Mouse (Mus musculus) neural tube, embryonic 15.5 days (tissue): ENCODE data around the gene Grwd1. TPM values are rescaled to one million over a fixed set of nuclear protein-coding genes. Genes with fewer than 3 reads are reported as not detected.

ENCODE experiments used
- ATAC-seq: fragments of 200-750 bp; cut with Nextera tagmentation; 2 replicates; pipeline ENCODE4 v1.8.0; 2017; ENCODE audit warnings: mild to moderate bottlenecking, moderate TSS enrichment, moderate library complexity; ENCODE audit not compliant: low FRiP score
- H3K27ac ChIP-seq: fragments of 300-500 bp; sonication (generic); replicated peaks from 2 replicates; pipeline ENCODE4 v1.5.1; 2015; ENCODE audit warnings: mild to moderate bottlenecking, inconsistent platforms
- H3K27me3 ChIP-seq: fragments of 300-500 bp; sonication (generic); replicated peaks from 2 replicates; pipeline ENCODE4 v1.6.1; 2015; ENCODE audit warnings: inconsistent platforms
- H3K36me3 ChIP-seq: fragments of 300-500 bp; sonication (generic); 2 replicates; pipeline ENCODE4 v1.6.1; 2015; ENCODE audit warnings: inconsistent platforms
- H3K4me1 ChIP-seq: fragments of 300-500 bp; sonication (generic); 2 replicates; pipeline ENCODE4 v1.6.1; 2015; ENCODE audit warnings: inconsistent platforms
- H3K4me2 ChIP-seq: fragments of 300-500 bp; sonication (generic); 2 replicates; pipeline ENCODE4 v1.6.1; 2015; ENCODE audit warnings: inconsistent platforms, mild to moderate bottlenecking, moderate library complexity
- H3K4me3 ChIP-seq: fragments of 300-500 bp; sonication (generic); replicated peaks from 2 replicates; pipeline ENCODE4 v1.5.1; 2015; ENCODE audit warnings: mild to moderate bottlenecking, inconsistent platforms
- H3K9ac ChIP-seq: fragments of 300-500 bp; sonication (generic); replicated peaks from 2 replicates; pipeline ENCODE4 v1.6.1; 2015; ENCODE audit warnings: mild to moderate bottlenecking, inconsistent platforms
- H3K9me3 ChIP-seq: fragments of 300-500 bp; sonication (generic); replicated peaks from 2 replicates; pipeline ENCODE4 v1.6.1; 2016; ENCODE audit warnings: inconsistent platforms
- WGBS: fragments of 180-500 bp; shearing (Covaris S2); methylation state at CpG from one replicate; pipeline ENCODE4 v1.1.7; 2015; ENCODE audit warnings: mixed read lengths; 5-methylcytosine and 5-hydroxymethylcytosine counted together
- polyA plus RNA-seq: library from polyadenylated mRNA; unstranded; fragments of >200 nt; fragmentation: Nextera tagmentation; extraction: Ambion mirVana; gene quantifications from 2 replicates; pipeline ENCODE4 v1.2.1, GENCODE M21; 2015

Gene Grwd1
- polyA plus RNA-seq, 1 experiment from 2014 or later, result 40.7 TPM

GRCm38 (mm10) chr7:45784524-45785372 lies 46.0 kb downstream of the Grwd1 start, which contains the start of gene Sult2b1:
Sult2b1 (minus strand) TSS chr7:45784669.
- Histone ChIP-seq H3K4me2 (peak within 1 kb of the TSS; percentile 90), H3K4me3 (peak within 1 kb of the TSS; percentile 72), H3K36me3 (peaks cover 26% of the 10 kb centered on the region), H3K27ac (peak within 1 kb of the TSS; percentile 99), H3K9me3 (no peaks in the 10 kb centered on the region), H3K9ac (peak within 1 kb of the TSS; percentile 92), H3K27me3 (0 out of 2 replicates have a peak, but pooled peaks cover 3% of the 10 kb centered on the region), H3K4me1 (peaks cover 36% of the 10 kb centered on the region)
- ATAC-seq, result peak; percentile 80
- 11% methylated on average over 18 of the region's 20 CpGs for WGBS

GRCm38 (mm10) chr7:45783511-45784091 lies 47.1 kb downstream of the Grwd1 start, which contains the start of gene Lmtk3:
Lmtk3 (plus strand) TSS chr7:45783738.
- ATAC-seq, result peak; percentile 57
- under 1% methylated on average over 38 of the region's 38 CpGs for WGBS
- H3K27ac ChIP-seq, result peak within 1 kb of the TSS; percentile 99

GRCm38 (mm10) chr7:45782271-45782670 lies 48.5 kb downstream of the Grwd1 start:
- WGBS, result 83% methylated on average over 4 of the region's 4 CpGs
- no peak overlapping the region for H3K9ac ChIP-seq
- no peak for ATAC-seq
- H3K4me3 ChIP-seq, result no peak overlapping the region
- no peak overlapping the region for H3K27ac ChIP-seq
- H3K9me3 ChIP-seq, result no peaks in the 10 kb centered on the region
- no peak overlapping the region for H3K4me2 ChIP-seq
- peaks cover 30% of the 10 kb centered on the region for H3K4me1 ChIP-seq
- H3K27me3 ChIP-seq, result 0 out of 2 replicates have a peak, but pooled peaks cover 3% of the 10 kb centered on the region
- H3K36me3 ChIP-seq, result 0 out of 2 replicates have a peak, but pooled peaks cover 4% of the 10 kb centered on the region

More at GRCm38 (mm10) chr7:45783511-45784091, 47.1 kb downstream of the Grwd1 start, which contains the start of gene Lmtk3:
- peaks cover 15% of the 10 kb centered on the region for H3K36me3 ChIP-seq
- H3K9me3 ChIP-seq, result no peaks in the 10 kb centered on the region
- H3K9ac ChIP-seq, result peak within 1 kb of the TSS; percentile 92
- H3K4me2 ChIP-seq, result peak within 1 kb of the TSS; percentile 90
- peaks cover 42% of the 10 kb centered on the region for H3K4me1 ChIP-seq
- 0 out of 2 replicates have a peak, but pooled peaks cover 3% of the 10 kb centered on the region for H3K27me3 ChIP-seq
- H3K4me3 ChIP-seq, result peak within 1 kb of the TSS; percentile 72

- 14% methylated on average over 22 of the region's 22 CpGs for WGBS
- H3K4me3 ChIP-seq, result no peak overlapping the region
- ATAC-seq, result no peak
Observed at GRCm38 (mm10) chr7:45779081-45779641, 51.6 kb downstream of the Grwd1 start.

GRCm38 (mm10) chr7:45775237-45775636 lies 55.5 kb downstream of the Grwd1 start:
- H3K9ac ChIP-seq, result no peak overlapping the region
- WGBS, result 88% methylated on average over 7 of the region's 7 CpGs
- H3K27ac ChIP-seq, result no peak overlapping the region
- ATAC-seq, result no peak
- H3K9me3 ChIP-seq, result no peaks in the 10 kb centered on the region
- 0 out of 2 replicates have a peak, but pooled peaks cover 3% of the 10 kb centered on the region for H3K27me3 ChIP-seq
- no peak overlapping the region for H3K4me2 ChIP-seq
- peaks cover 5% of the 10 kb centered on the region; the same call in 1 of the 2 replicates for H3K4me1 ChIP-seq
- H3K36me3 ChIP-seq, result no peaks in the 10 kb centered on the region
- H3K4me3 ChIP-seq, result no peak overlapping the region

More at GRCm38 (mm10) chr7:45779081-45779641, 51.6 kb downstream of the Grwd1 start:
- Histone ChIP-seq H3K9ac (peak overlapping the region; percentile 17; the same call in 1 of the 2 replicates), H3K9me3 (no peaks in the 10 kb centered on the region), H3K36me3 (no peaks in the 10 kb centered on the region), H3K27me3 (0 out of 2 replicates have a peak, but pooled peaks cover 3% of the 10 kb centered on the region), H3K27ac (no peak overlapping the region), H3K4me2 (peak overlapping the region; percentile 38), H3K4me1 (peaks cover 12% of the 10 kb centered on the region; the same call in 1 of the 2 replicates)

Other genes starting within 250 kb of the Grwd1 start
- 0.17 and 2.3 TPM in 2 replicates for gene Fgf21, start 215.5 kb downstream of the Grwd1 start, polyA plus RNA-seq
- 0.69 TPM in 1 of 2 replicates, not detected in the other for gene Fut1, start 213.7 kb downstream of the Grwd1 start, polyA plus RNA-seq
- 0.14 TPM in 1 of 2 replicates, not detected in the other for gene Izumo1, start 209.1 kb downstream of the Grwd1 start, polyA plus RNA-seq
- gene Rasip1, start 203.5 kb downstream of the Grwd1 start, polyA plus RNA-seq, result 15.4 and 17.6 TPM in 2 replicates
- 4.5 and 5.6 TPM in 2 replicates for gene Mamstr, start 191.0 kb downstream of the Grwd1 start, polyA plus RNA-seq
- gene Fut2, start 164.6 kb downstream of the Grwd1 start, polyA plus RNA-seq, result 0.36 and 2.5 TPM in 2 replicates
- 1.7 and 1.9 TPM in 2 replicates for gene Ntn5, start 146.9 kb downstream of the Grwd1 start, polyA plus RNA-seq
- gene Sec1, start 136.5 kb downstream of the Grwd1 start, polyA plus RNA-seq, result 0.47 and 0.77 TPM in 2 replicates
- gene Car11, start 131.1 kb downstream of the Grwd1 start, polyA plus RNA-seq, result 57.0 and 71.4 TPM in 2 replicates
- gene Dbp, start 125.9 kb downstream of the Grwd1 start, polyA plus RNA-seq, result 3.3 and 3.9 TPM in 2 replicates
- gene Rpl18, start 115.5 kb downstream of the Grwd1 start, polyA plus RNA-seq, result 573 and 682 TPM in 2 replicates
- gene Sphk2, start 112.9 kb downstream of the Grwd1 start, polyA plus RNA-seq, result 23.0 and 25.7 TPM in 2 replicates
- 0.50 and 1.5 TPM in 2 replicates for gene Fam83e, start 109.7 kb downstream of the Grwd1 start, polyA plus RNA-seq
- gene Spaca4, start 105.1 kb downstream of the Grwd1 start, polyA plus RNA-seq, result not detected in 2 replicates
- 19.3 and 26.0 TPM in 2 replicates for gene Lmtk3, start 47.2 kb downstream of the Grwd1 start, polyA plus RNA-seq
- gene Sult2b1, start 46.3 kb downstream of the Grwd1 start, polyA plus RNA-seq, result 7.1 and 8.6 TPM in 2 replicates
- 211 and 253 TPM in 2 replicates for gene Cyth2, start 16.4 kb downstream of the Grwd1 start, polyA plus RNA-seq
- gene Kcnj14, start 6.2 kb downstream of the Grwd1 start, polyA plus RNA-seq, result 1.4 and 1.7 TPM in 2 replicates
- 55.7 and 65.9 TPM in 2 replicates for gene Kdelr1, start 41.8 kb upstream of the Grwd1 start, polyA plus RNA-seq
- 3.2 and 4.2 TPM in 2 replicates for gene Grin2d, start 47.4 kb upstream of the Grwd1 start, polyA plus RNA-seq
- 0.37 and 0.52 TPM in 2 replicates for gene Syngr4, start 65.8 kb upstream of the Grwd1 start, polyA plus RNA-seq
- 7.5 and 7.8 TPM in 2 replicates for gene Tmem143, start 66.0 kb upstream of the Grwd1 start, polyA plus RNA-seq
- 48.2 and 70.1 TPM in 2 replicates for gene Emp3, start 90.5 kb upstream of the Grwd1 start, polyA plus RNA-seq
- gene Ccdc114, start 93.1 kb upstream of the Grwd1 start, polyA plus RNA-seq, result 5.9 and 6.2 TPM in 2 replicates
- gene Abcc6, start 199.4 kb upstream of the Grwd1 start, polyA plus RNA-seq, result 0.56 and 0.75 TPM in 2 replicates
- 43.6 and 48.0 TPM in 2 replicates for gene Nomo1, start 202.8 kb upstream of the Grwd1 start, polyA plus RNA-seq